Mouse (Mus musculus): ENCODE measurements around the gene Rnf39. TPM values are rescaled to one million over a fixed set of nuclear protein-coding genes. Genes with fewer than 3 reads are reported as not detected.

Gene Rnf39
- total and polyA plus RNA-seq, 3 experiments, result not detected

DNA sequence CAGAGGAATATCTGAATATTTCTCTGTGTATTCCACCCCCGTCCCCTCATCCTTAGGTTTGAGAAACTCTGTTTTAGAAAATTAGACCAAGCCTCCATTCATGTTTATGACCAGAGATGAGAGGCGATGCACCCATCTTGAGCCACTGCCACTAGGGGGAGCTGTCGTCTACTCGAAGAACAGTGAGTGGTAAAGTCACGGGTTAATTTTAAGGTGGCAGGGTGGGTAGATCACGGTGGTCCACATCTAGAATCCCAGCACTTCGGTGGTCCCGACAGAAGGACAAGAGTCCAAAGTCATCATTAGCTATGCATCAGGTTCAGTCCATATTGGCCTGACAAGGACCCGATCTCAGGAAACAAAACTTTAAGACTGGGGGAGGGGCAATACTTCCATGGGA lies 27.6 kb upstream of the Rnf39 start:
- dilution Hi-C loops (cut with MboI; ENCODE audit: extremely low pct_ligation_motif_present, extremely low pct_unique_long_range_greater_than_20kb, low sequenced_read_pairs), result no loop called here
- DNase-seq (ENCODE audit: extremely low read depth), result peak; percentile 65
- no peak overlapping the region for H3K27ac ChIP-seq (ENCODE audit: insufficient read depth, low read depth)
- peaks cover 4% of the 10 kb centered on the region for H3K27me3 ChIP-seq (replicated peaks)
- no peak overlapping the region for H3K9ac ChIP-seq (ENCODE audit: insufficient read depth, low read depth)
- no peak overlapping the region for H3K4me3 ChIP-seq (replicated peaks in 1 of 3; ENCODE audit: low read depth in 2 of 3, low read length in 2 of 3, poor library complexity in 1 of 3)
- TF ChIP-seq MYC (IDR thresholded peaks at IDR 0.05; ENCODE audit: low read depth, low read length) (no peak), ZC3H11A (IDR thresholded peaks at IDR 0.05; ENCODE audit: low read depth, low read length) (peak; percentile 43), CTCF (conservative IDR thresholded peaks at IDR 0.05 in 1 of 2, IDR thresholded peaks at IDR 0.05 in 1 of 2; ENCODE audit: low read depth in 2 of 2, low read length in 2 of 2) (peak; percentile 76 to 93), ZNF384 (IDR thresholded peaks at IDR 0.05; ENCODE audit: low read depth, low read length) (no peak), SMC3 (IDR thresholded peaks at IDR 0.05; ENCODE audit: low read depth, low read length) (peak; percentile 86), POLR2A (IDR thresholded peaks at IDR 0.05; ENCODE audit: low read depth, low read length) (no peak), NELFE (IDR thresholded peaks at IDR 0.05; ENCODE audit: low read depth, low read length) (peak; percentile 29; the same call in 1 of the 2 replicates), BHLHE40 (IDR thresholded peaks at IDR 0.05; ENCODE audit: low read depth, low read length) (peak; percentile 51), POLR2AphosphoS2 (IDR thresholded peaks at IDR 0.05; ENCODE audit: low read depth, low read length) (no peak), RAD21 (IDR thresholded peaks at IDR 0.05; ENCODE audit: low read depth, low read length) (peak; percentile 86), IRF4 (IDR thresholded peaks at IDR 0.05; ENCODE audit: low read depth, low read length) (no peak), ZKSCAN1 (IDR thresholded peaks at IDR 0.05; ENCODE audit: borderline replicate concordance, low read depth, low read length) (no peak)
- H3K36me3 ChIP-seq (replicated peaks in 1 of 2; ENCODE audit: control insufficient read depth in 1 of 2, insufficient read depth in 1 of 2, low read length in 1 of 2), result no peaks in the 10 kb centered on the region
- no peaks in the 10 kb centered on the region for H3K79me2 ChIP-seq (replicated peaks; ENCODE audit: control insufficient read depth, extremely low read depth, insufficient read depth, poor library complexity, severe bottlenecking)
- peak overlapping the region; percentile 39 for H3K4me2 ChIP-seq (ENCODE audit: insufficient read depth, low read depth, poor library complexity, severe bottlenecking)
- 0 out of 4 replicates have a peak, but pooled peaks cover 0 to 3% of the 10 kb centered on the region in 2 experiments for H3K4me1 ChIP-seq (ENCODE audit: control insufficient read depth in 1 of 2, insufficient read depth in 2 of 2)
- H3K9me3 ChIP-seq (replicated peaks; ENCODE audit: low read length), result no peaks in the 10 kb centered on the region
- in situ Hi-C loops (cut with MboI; ENCODE audit: low pct_ligation_motif_present, low pct_unique_long_range_greater_than_20kb, low sequenced_read_pairs), result loop anchor here (5.0 to 10.0 kb wide), 3 partner anchors 80 to 290 kb away; partner anchors contain the start of gene Olfr94

DNA sequence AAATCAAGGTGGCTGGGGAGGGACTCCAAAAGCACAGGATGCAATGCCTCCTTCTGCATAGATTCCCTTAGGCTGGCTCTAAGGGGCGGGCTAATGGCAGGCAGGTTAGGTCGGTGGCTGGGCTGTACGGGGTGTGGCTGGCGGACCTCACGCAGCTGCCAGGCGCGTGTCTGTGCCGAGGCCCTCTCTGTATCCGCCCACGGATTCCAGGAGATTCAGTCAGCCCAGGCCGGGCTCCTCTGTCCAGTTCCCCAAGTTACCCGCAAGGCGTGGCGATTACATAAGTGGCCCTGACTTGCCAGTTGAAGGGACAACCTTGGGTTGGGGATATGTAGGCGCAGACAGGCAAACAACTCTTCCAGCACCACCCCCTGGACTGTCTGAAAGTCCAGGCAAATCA lies 22.5 kb upstream of the Rnf39 start:
- no peaks in the 10 kb centered on the region for H3K4me1 ChIP-seq (ENCODE audit: control insufficient read depth in 1 of 2, insufficient read depth in 2 of 2)
- no peaks in the 10 kb centered on the region for H3K36me3 ChIP-seq (replicated peaks in 1 of 2; ENCODE audit: control insufficient read depth in 1 of 2, insufficient read depth in 1 of 2, low read length in 1 of 2)
- no peak for DNase-seq (ENCODE audit: extremely low read depth)
- no peak overlapping the region for H3K4me3 ChIP-seq (replicated peaks in 1 of 3; ENCODE audit: low read depth in 2 of 3, low read length in 2 of 3, poor library complexity in 1 of 3)
- no peak overlapping the region for H3K27ac ChIP-seq (ENCODE audit: insufficient read depth, low read depth)
- no peak overlapping the region for H3K9ac ChIP-seq (ENCODE audit: insufficient read depth, low read depth)
- no peak overlapping the region for H3K4me2 ChIP-seq (ENCODE audit: insufficient read depth, low read depth, poor library complexity, severe bottlenecking)
- dilution Hi-C loops (cut with MboI; ENCODE audit: extremely low pct_ligation_motif_present, extremely low pct_unique_long_range_greater_than_20kb, low sequenced_read_pairs), result no loop called here
- in situ Hi-C loops (cut with MboI; ENCODE audit: low pct_ligation_motif_present, low pct_unique_long_range_greater_than_20kb, low sequenced_read_pairs), result no loop called here
- no peaks in the 10 kb centered on the region for H3K9me3 ChIP-seq (replicated peaks; ENCODE audit: low read length)
- H3K27me3 ChIP-seq (replicated peaks), result peaks cover 6% of the 10 kb centered on the region
- no peaks in the 10 kb centered on the region for H3K79me2 ChIP-seq (replicated peaks; ENCODE audit: control insufficient read depth, extremely low read depth, insufficient read depth, poor library complexity, severe bottlenecking)
- TF ChIP-seq RAD21 (IDR thresholded peaks at IDR 0.05; ENCODE audit: low read depth, low read length) (no peak), PAX5 (IDR thresholded peaks at IDR 0.05; ENCODE audit: low read length) (no peak)

DNA sequence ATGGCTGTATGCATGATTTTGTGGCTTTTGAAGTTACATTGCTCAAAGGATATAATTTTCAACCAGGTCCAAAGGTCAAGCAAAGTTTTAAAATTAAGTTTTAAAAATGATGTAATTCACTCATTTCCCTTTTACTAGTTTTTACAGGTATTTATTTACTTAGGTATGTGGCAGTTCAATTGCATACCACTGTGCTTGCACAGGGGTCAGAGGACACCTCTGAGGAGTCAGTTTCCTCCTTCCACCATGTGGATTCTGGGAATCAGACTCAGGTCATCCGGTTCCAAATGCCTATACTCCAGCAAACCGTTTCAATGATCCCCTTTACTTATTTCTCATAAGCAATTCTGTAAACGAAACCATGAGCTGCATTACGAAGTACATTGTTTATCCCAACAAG lies 20.0 kb upstream of the Rnf39 start:
- no peak overlapping the region for H3K4me3 ChIP-seq (replicated peaks in 1 of 3; ENCODE audit: low read depth in 2 of 3, low read length in 2 of 3, poor library complexity in 1 of 3)
- H3K27me3 ChIP-seq (replicated peaks), result peaks cover 13% of the 10 kb centered on the region
- H3K4me2 ChIP-seq (ENCODE audit: insufficient read depth, low read depth, poor library complexity, severe bottlenecking), result no peak overlapping the region; the same call in 1 of the 2 replicates
- H3K27ac ChIP-seq (ENCODE audit: insufficient read depth, low read depth), result no peak overlapping the region
- no peaks in the 10 kb centered on the region for H3K9me3 ChIP-seq (replicated peaks; ENCODE audit: low read length)
- no peak for DNase-seq (ENCODE audit: extremely low read depth)
- no peaks in the 10 kb centered on the region for H3K79me2 ChIP-seq (replicated peaks; ENCODE audit: control insufficient read depth, extremely low read depth, insufficient read depth, poor library complexity, severe bottlenecking)
- dilution Hi-C loops (cut with MboI; ENCODE audit: extremely low pct_ligation_motif_present, extremely low pct_unique_long_range_greater_than_20kb, low sequenced_read_pairs) (no loop called here), in situ Hi-C loops (cut with MboI; ENCODE audit: low pct_ligation_motif_present, low pct_unique_long_range_greater_than_20kb, low sequenced_read_pairs) (no loop called here)
- no peak overlapping the region for H3K9ac ChIP-seq (ENCODE audit: insufficient read depth, low read depth)
- TF ChIP-seq ZKSCAN1 (IDR thresholded peaks at IDR 0.05; ENCODE audit: borderline replicate concordance, low read depth, low read length) (no peak), MAX (IDR thresholded peaks at IDR 0.05; ENCODE audit: low read length) (no peak), HCFC1 (IDR thresholded peaks at IDR 0.05; ENCODE audit: low read depth, low read length) (no peak), SIN3A (IDR thresholded peaks at IDR 0.05; ENCODE audit: low read length) (no peak), NELFE (IDR thresholded peaks at IDR 0.05; ENCODE audit: low read depth, low read length) (no peak), ZMIZ1 (IDR thresholded peaks at IDR 0.05; ENCODE audit: low read depth, low read length) (no peak), RCOR1 (conservative IDR thresholded peaks at IDR 0.05; ENCODE audit: low read depth, low read length) (no peak), CHD2 (IDR thresholded peaks at IDR 0.05; ENCODE audit: low read length) (no peak), POLR2A (IDR thresholded peaks at IDR 0.05; ENCODE audit: low read depth, low read length) (no peak), MAFK (IDR thresholded peaks at IDR 0.05; ENCODE audit: insufficient replicate concordance, low read length) (no peak), EP300 (IDR thresholded peaks at IDR 0.05; ENCODE audit: low read length) (no peak), MYC (IDR thresholded peaks at IDR 0.05; ENCODE audit: low read depth, low read length) (no peak), MEF2A (IDR thresholded peaks at IDR 0.05; ENCODE audit: borderline replicate concordance, low read depth, low read length) (no peak), JUN (IDR thresholded peaks at IDR 0.05; ENCODE audit: insufficient read depth, low read depth, low read length) (no peak), MXI1 (IDR thresholded peaks at IDR 0.05; ENCODE audit: low read depth, low read length) (no peak), TBP (conservative IDR thresholded peaks at IDR 0.05; ENCODE audit: low read depth, low read length) (no peak)
- no peaks in the 10 kb centered on the region for H3K36me3 ChIP-seq (replicated peaks in 1 of 2; ENCODE audit: control insufficient read depth in 1 of 2, insufficient read depth in 1 of 2, low read length in 1 of 2)
- no peaks in the 10 kb centered on the region for H3K4me1 ChIP-seq (ENCODE audit: control insufficient read depth in 1 of 2, insufficient read depth in 2 of 2)

Measured in CH12.LX (cell line).